14 mouse cellular contexts compared by ENCODE assay signal in genomic region chr17:85101751-85102150, GRCm38 (mm10). TPM values are rescaled to one million over a fixed set of nuclear protein-coding genes. Genes with fewer than 3 reads are reported as not detected.
DNase-seq lines count a peak whose midpoint lies in the region.
"Had no signal": no experiment of that assay in that cellular context is flagged by ENCODE, and none has a peak within 500 bp of the region (broad histone marks: within the 10 kb centered on the region; RNA-seq: fewer than 3 reads in every experiment).

No protein-coding gene starts in this region.

- peak; percentile 47 for DNase-seq in embryo, embryonic 10 days (ENCODE audit: low spot score)
- no peak for DNase-seq in embryo, embryonic 9.5 days (ENCODE audit: extremely low spot score)
- peak; percentile 17 for DNase-seq in left cerebral cortex, postnatal 4 days
- no peak for DNase-seq in left cerebral cortex, postnatal 10 days (ENCODE audit: extremely low spot score in 1 of 2, low spot score in 2 of 2)
- DNase-seq in embryo, embryonic 10.5 days (ENCODE audit: low spot score), result peak; percentile 45
- DNase-seq in thymus, postnatal 36 days, result no peak
- DNase-seq in cerebellum, postnatal 14 days, result no peak
- DNase-seq: adrenal gland, adult 8-10 months; adrenal gland, postnatal 36 days; B cell, adult 2 months; cerebellum, adult 2 months; gastrocnemius, postnatal 36 days; heart, adult 11 months; heart, postnatal 36 days had no signal

- intact Hi-C loops in left cerebral cortex, postnatal 4 days (cut with DNase I), result no loop called here
- intact Hi-C loops in left cerebral cortex, postnatal 10 days (cut with DNase I), result loop anchor here (5.0 kb wide), 1 partner anchor 531 kb away; no protein-coding TSS in a partner anchor

RNA-seq across cellular contexts. Expression of gene Camkmt, which starts 11.4 kb away (rescaled TPM):
- 10 to 100 TPM; 13.1 to 14.6 TPM for total RNA-seq in left cerebral cortex, postnatal 4 days (2021)
- total RNA-seq in left cerebral cortex, postnatal 10 days (2021), result 10 to 100 TPM; 11.8 to 12.5 TPM

RNA-seq across cellular contexts. Expression of gene Prepl, which starts 11.7 kb away (rescaled TPM):
- total RNA-seq in left cerebral cortex, postnatal 4 days (2021), result 100 to 1,000 TPM; 202 to 216 TPM
- total RNA-seq in left cerebral cortex, postnatal 10 days (2021), result 100 to 1,000 TPM; 308 to 319 TPM

Comparison
In these comparisons a context has a peak if more than half of its experiments do, and no peak if none do; other contexts are left out.
1. DNase-seq: peak in embryo, embryonic 10 days (single experiment), left cerebral cortex, postnatal 4 days (single experiment) and embryo, embryonic 10.5 days (single experiment); none in embryo, embryonic 9.5 days (single experiment), left cerebral cortex, postnatal 10 days (0 of 2), thymus, postnatal 36 days (0 of 2) and cerebellum, postnatal 14 days (0 of 2).